Mouse (Mus musculus): ENCODE measurements at regions not wholly inside any gene's neighbourhood (a gene's known extent, or its start where the extent isn't known, plus 50 kb on each side); places are given as distances from the start of the nearest gene placed in this dataset.

- ATAC-seq (ENCODE audit: low FRiP score) (no peak), DNase-seq (ENCODE audit: low spot score) (no peak)
- Histone ChIP-seq H3K27me3 (ENCODE audit: insufficient read depth, low read length) (no peaks in the 10 kb centered on the region), H3K36me3 (ENCODE audit: insufficient read depth, low read length) (no peaks in the 10 kb centered on the region), H3K9ac (replicated peaks; ENCODE audit: low read length, poor library complexity, severe bottlenecking) (no peak overlapping the region), H3K4me2 (ENCODE audit: low read depth, low read length, poor library complexity, severe bottlenecking) (no peak overlapping the region), H3K27ac (ENCODE audit: low read depth, low read length) (no peak overlapping the region), H3K4me1 (ENCODE audit: insufficient read depth, low read length) (no peaks in the 10 kb centered on the region), H3K4me3 (ENCODE audit: low read depth, low read length) (no peak overlapping the region), H3K9me3 (ENCODE audit: low read length) (no peaks in the 10 kb centered on the region)
- no peak for TF ChIP-seq CTCF (IDR thresholded peaks at IDR 0.05)
- 57% methylated on average over 14 of the region's 14 CpGs for WGBS
These were observed 75.8 kb downstream of the Rnd3 start for GRCm38 (mm10) chr2:51073040-51073594.

GRCm38 (mm10) chr2:51072346-51072885 lies 76.5 kb downstream of the Rnd3 start:
- no peak overlapping the region for H3K4me2 ChIP-seq (ENCODE audit: low read depth, low read length, poor library complexity, severe bottlenecking)
- H3K27ac ChIP-seq (ENCODE audit: low read depth, low read length), result no peak overlapping the region
- no peaks in the 10 kb centered on the region for H3K4me1 ChIP-seq (ENCODE audit: insufficient read depth, low read length)
- DNase-seq (ENCODE audit: low spot score) (no peak), ATAC-seq (ENCODE audit: low FRiP score) (no peak)
- H3K36me3 ChIP-seq (ENCODE audit: insufficient read depth, low read length), result no peaks in the 10 kb centered on the region
- TF ChIP-seq CTCF (IDR thresholded peaks at IDR 0.05), result no peak
- no peaks in the 10 kb centered on the region for H3K9me3 ChIP-seq (ENCODE audit: low read length)
- no peak overlapping the region for H3K4me3 ChIP-seq (ENCODE audit: low read depth, low read length)
- H3K27me3 ChIP-seq (ENCODE audit: insufficient read depth, low read length), result no peaks in the 10 kb centered on the region
- H3K9ac ChIP-seq (replicated peaks; ENCODE audit: low read length, poor library complexity, severe bottlenecking), result no peak overlapping the region
- WGBS, result 64% methylated on average over 6 of the region's 6 CpGs

GRCm38 (mm10) chr2:51070902-51071301 lies 78.0 kb downstream of the Rnd3 start:
- H3K4me1 ChIP-seq (ENCODE audit: insufficient read depth, low read length), result peaks cover 5% of the 10 kb centered on the region; the same call in 1 of the 2 replicates
- H3K27me3 ChIP-seq (ENCODE audit: insufficient read depth, low read length), result no peaks in the 10 kb centered on the region
- WGBS, result 53% methylated on average over 2 of the region's 2 CpGs
- H3K9me3 ChIP-seq (ENCODE audit: low read length), result no peaks in the 10 kb centered on the region
- no peak overlapping the region for H3K9ac ChIP-seq (replicated peaks; ENCODE audit: low read length, poor library complexity, severe bottlenecking)
- H3K4me3 ChIP-seq (ENCODE audit: low read depth, low read length), result no peak overlapping the region
- H3K4me2 ChIP-seq (ENCODE audit: low read depth, low read length, poor library complexity, severe bottlenecking), result no peak overlapping the region
- no peak overlapping the region; the same call in 1 of the 2 replicates for H3K27ac ChIP-seq (ENCODE audit: low read depth, low read length)
- ATAC-seq (ENCODE audit: low FRiP score) (no peak), DNase-seq (ENCODE audit: low spot score) (no peak)
- no peak for TF ChIP-seq CTCF (IDR thresholded peaks at IDR 0.05)
- H3K36me3 ChIP-seq (ENCODE audit: insufficient read depth, low read length), result no peaks in the 10 kb centered on the region

GRCm38 (mm10) chr2:51066423-51066831 lies 82.5 kb downstream of the Rnd3 start:
- Histone ChIP-seq H3K36me3 (ENCODE audit: insufficient read depth, low read length) (no peaks in the 10 kb centered on the region), H3K27me3 (ENCODE audit: insufficient read depth, low read length) (no peaks in the 10 kb centered on the region), H3K4me2 (ENCODE audit: low read depth, low read length, poor library complexity, severe bottlenecking) (peak overlapping the region; percentile 18; the same call in 1 of the 2 replicates), H3K27ac (ENCODE audit: low read depth, low read length) (peak overlapping the region; percentile 51; the same call in 1 of the 2 replicates), H3K9ac (replicated peaks; ENCODE audit: low read length, poor library complexity, severe bottlenecking) (no peak overlapping the region), H3K4me3 (ENCODE audit: low read depth, low read length) (no peak overlapping the region), H3K4me1 (ENCODE audit: insufficient read depth, low read length) (peaks cover 5% of the 10 kb centered on the region; the same call in 1 of the 2 replicates), H3K9me3 (ENCODE audit: low read length) (no peaks in the 10 kb centered on the region)
- no peak for TF ChIP-seq CTCF (IDR thresholded peaks at IDR 0.05)
- peak; percentile 79 for DNase-seq (ENCODE audit: low spot score)
- 9% methylated on average over 11 of the region's 11 CpGs for WGBS
- peak; percentile 62 for ATAC-seq (ENCODE audit: low FRiP score)

GRCm38 (mm10) chr2:51065821-51066220 lies 83.1 kb downstream of the Rnd3 start:
- Histone ChIP-seq H3K36me3 (ENCODE audit: insufficient read depth, low read length) (no peaks in the 10 kb centered on the region), H3K4me1 (ENCODE audit: insufficient read depth, low read length) (peaks cover 5% of the 10 kb centered on the region; the same call in 1 of the 2 replicates), H3K9ac (replicated peaks; ENCODE audit: low read length, poor library complexity, severe bottlenecking) (no peak overlapping the region), H3K27me3 (ENCODE audit: insufficient read depth, low read length) (no peaks in the 10 kb centered on the region), H3K9me3 (ENCODE audit: low read length) (no peaks in the 10 kb centered on the region), H3K4me3 (ENCODE audit: low read depth, low read length) (no peak overlapping the region), H3K27ac (ENCODE audit: low read depth, low read length) (no peak overlapping the region), H3K4me2 (ENCODE audit: low read depth, low read length, poor library complexity, severe bottlenecking) (no peak overlapping the region)
- no peak for DNase-seq (ENCODE audit: low spot score)
- ATAC-seq (ENCODE audit: low FRiP score), result no peak
- no peak for TF ChIP-seq CTCF (IDR thresholded peaks at IDR 0.05)
- 39% methylated on average over 6 of the region's 6 CpGs for WGBS

- WGBS, result 46% methylated on average over 4 of the region's 4 CpGs
- Histone ChIP-seq H3K27me3 (ENCODE audit: insufficient read depth, low read length) (no peaks in the 10 kb centered on the region), H3K9ac (replicated peaks; ENCODE audit: low read length, poor library complexity, severe bottlenecking) (no peak overlapping the region), H3K36me3 (ENCODE audit: insufficient read depth, low read length) (no peaks in the 10 kb centered on the region), H3K27ac (ENCODE audit: low read depth, low read length) (no peak overlapping the region), H3K4me1 (ENCODE audit: insufficient read depth, low read length) (peaks cover 5% of the 10 kb centered on the region; the same call in 1 of the 2 replicates), H3K4me2 (ENCODE audit: low read depth, low read length, poor library complexity, severe bottlenecking) (no peak overlapping the region), H3K4me3 (ENCODE audit: low read depth, low read length) (no peak overlapping the region), H3K9me3 (ENCODE audit: low read length) (no peaks in the 10 kb centered on the region)
- ATAC-seq (ENCODE audit: low FRiP score) (no peak), DNase-seq (ENCODE audit: low spot score) (no peak)
- no peak for TF ChIP-seq CTCF (IDR thresholded peaks at IDR 0.05)
These were observed 84.1 kb downstream of the Rnd3 start for GRCm38 (mm10) chr2:51064821-51065220.

Data from midbrain, postnatal 0 days (tissue).